Mouse (Mus musculus): ENCODE measurements around the gene Ptch1. TPM values are rescaled to one million over a fixed set of nuclear protein-coding genes. Genes with fewer than 3 reads are reported as not detected.

Gene Ptch1
- polyA plus RNA-seq, 1 experiment from 2014 or later = 30.5 TPM

GRCm38 (mm10) chr13:63528164-63528675 is 45.2 kb downstream of the Ptch1 start:
- Histone ChIP-seq H3K9ac (peak overlapping the region; percentile 30; the same call in 1 of the 2 replicates), H3K27ac (peak overlapping the region; percentile 64), H3K4me2 (replicated peaks) (no peak overlapping the region), H3K36me3 (peaks cover 46% of the 10 kb centered on the region), H3K4me3 (replicated peaks) (no peak overlapping the region), H3K27me3 (replicated peaks) (no peaks in the 10 kb centered on the region), H3K9me3 (no peaks in the 10 kb centered on the region), H3K4me1 (replicated peaks) (peaks cover 58% of the 10 kb centered on the region)
- WGBS = 14% methylated on average over 5 of the region's 5 CpGs
- ATAC-seq = peak; percentile 29; the same call in 1 of the 2 replicates

DNA sequence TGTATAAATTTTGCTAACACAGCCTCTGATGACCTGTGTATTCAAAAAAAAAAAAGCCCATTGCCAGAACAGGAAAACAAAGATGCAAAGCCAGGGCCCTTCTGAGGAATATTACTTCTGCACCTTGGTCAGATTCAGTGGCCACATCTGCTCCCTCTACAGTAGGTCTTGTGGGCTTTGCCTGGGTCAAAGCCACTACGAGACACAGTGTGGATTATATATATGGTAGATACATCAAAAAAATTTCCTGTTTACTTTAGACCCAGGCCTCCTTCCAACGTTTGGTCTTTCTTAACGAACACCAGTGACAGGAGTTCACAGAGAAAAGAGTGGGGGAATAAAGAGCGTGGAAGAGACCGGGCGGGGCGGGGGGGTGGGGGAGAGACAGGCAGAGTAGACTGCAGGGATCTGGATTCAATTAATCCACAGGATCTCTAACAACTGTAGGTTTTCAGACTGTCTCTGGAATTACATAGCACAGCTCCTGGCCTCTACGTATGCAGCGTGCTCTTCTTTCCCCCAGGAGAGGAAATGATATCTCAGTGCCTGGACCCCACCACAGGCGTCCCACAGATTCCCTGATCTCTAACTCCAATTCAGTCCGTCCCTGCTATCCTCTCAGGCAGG is 47.7 kb downstream of the Ptch1 start:
- ATAC-seq = peak; percentile 50

GRCm38 (mm10) chr13:63524608-63525570 is 48.5 kb downstream of the Ptch1 start:
- no peak overlapping the region; the same call in 1 of the 2 replicates for H3K9ac ChIP-seq
- peak overlapping the region; percentile 9; the same call in 1 of the 2 replicates for H3K4me2 ChIP-seq (replicated peaks)
- H3K4me1 ChIP-seq (replicated peaks) = peaks cover 57% of the 10 kb centered on the region
- H3K27ac ChIP-seq = peak overlapping the region; percentile 80
- peak; percentile 48 for ATAC-seq
- WGBS = 39% methylated on average over 25 of the region's 25 CpGs
- no peaks in the 10 kb centered on the region for H3K27me3 ChIP-seq (replicated peaks)
- H3K9me3 ChIP-seq = no peaks in the 10 kb centered on the region
- peaks cover 31% of the 10 kb centered on the region for H3K36me3 ChIP-seq
- no peak overlapping the region for H3K4me3 ChIP-seq (replicated peaks)

More for the DNA sequence above, 47.7 kb downstream of the Ptch1 start:
- Histone ChIP-seq H3K4me3 (replicated peaks) (no peak overlapping the region), H3K4me2 (replicated peaks) (peak overlapping the region; percentile 9; the same call in 1 of the 2 replicates), H3K9me3 (no peaks in the 10 kb centered on the region), H3K4me1 (replicated peaks) (peaks cover 63% of the 10 kb centered on the region), H3K27me3 (replicated peaks) (no peaks in the 10 kb centered on the region), H3K36me3 (peaks cover 28% of the 10 kb centered on the region), H3K9ac (no peak overlapping the region), H3K27ac (peak overlapping the region; percentile 80)
- WGBS = 42% methylated on average over 11 of the region's 11 CpGs

DNA sequence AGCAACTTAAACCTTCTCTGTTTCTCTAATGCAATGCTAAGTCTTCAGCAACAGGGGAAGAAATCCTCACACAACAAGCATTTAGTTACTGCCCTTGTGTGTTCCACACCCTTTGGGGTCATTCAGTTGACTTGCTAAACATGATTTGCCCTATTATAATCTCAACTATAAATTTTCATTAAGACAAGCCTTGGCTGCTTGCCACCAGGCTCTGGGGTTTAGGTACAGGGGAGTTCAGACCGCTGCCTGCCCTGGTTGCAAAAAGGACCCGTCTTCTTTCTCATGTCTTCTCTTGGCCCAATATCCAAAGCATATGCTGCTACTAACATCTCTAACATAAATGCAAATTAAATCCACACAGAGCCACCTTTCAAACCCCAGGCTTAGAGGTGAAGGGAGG is 49.3 kb downstream of the Ptch1 start:
- Histone ChIP-seq H3K9me3 (no peaks in the 10 kb centered on the region), H3K9ac (no peak overlapping the region), H3K36me3 (peaks cover 36% of the 10 kb centered on the region), H3K4me3 (replicated peaks) (no peak overlapping the region), H3K27ac (peak overlapping the region; percentile 80), H3K4me1 (replicated peaks) (peaks cover 51% of the 10 kb centered on the region), H3K4me2 (replicated peaks) (no peak overlapping the region), H3K27me3 (replicated peaks) (no peaks in the 10 kb centered on the region)
- ATAC-seq = no peak
- 58% methylated on average over 2 of the region's 2 CpGs for WGBS

DNA sequence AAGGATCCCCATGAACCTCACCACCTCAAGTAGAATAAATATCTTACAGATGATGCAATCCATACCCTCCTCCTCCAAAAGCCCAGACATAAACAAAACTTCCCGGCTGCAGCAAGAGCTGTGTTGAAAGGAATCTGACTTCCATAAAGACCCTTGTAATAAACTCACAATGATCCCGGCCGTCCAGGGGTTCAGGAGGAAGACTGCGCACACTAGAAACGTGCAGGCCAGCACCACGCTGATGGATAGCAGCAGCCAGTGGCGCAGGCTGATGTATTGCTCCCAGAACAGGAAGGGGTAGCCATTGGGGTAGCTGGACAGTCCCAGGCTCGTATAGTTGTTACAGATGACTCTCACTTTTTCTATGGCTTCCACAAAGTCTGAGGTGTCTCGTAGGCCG is 50.6 kb downstream of the Ptch1 start:
- 29% methylated on average over 10 of the region's 10 CpGs for WGBS
- no peak overlapping the region for H3K9ac ChIP-seq
- peaks cover 44% of the 10 kb centered on the region for H3K36me3 ChIP-seq
- H3K4me2 ChIP-seq (replicated peaks) = no peak overlapping the region
- H3K27me3 ChIP-seq (replicated peaks) = no peaks in the 10 kb centered on the region
- peaks cover 39% of the 10 kb centered on the region for H3K4me1 ChIP-seq (replicated peaks)
- H3K27ac ChIP-seq = peak overlapping the region; percentile 80
- no peak overlapping the region for H3K4me3 ChIP-seq (replicated peaks)
- H3K9me3 ChIP-seq = no peaks in the 10 kb centered on the region
- peak; percentile 44; the same call in 1 of the 2 replicates for ATAC-seq

DNA sequence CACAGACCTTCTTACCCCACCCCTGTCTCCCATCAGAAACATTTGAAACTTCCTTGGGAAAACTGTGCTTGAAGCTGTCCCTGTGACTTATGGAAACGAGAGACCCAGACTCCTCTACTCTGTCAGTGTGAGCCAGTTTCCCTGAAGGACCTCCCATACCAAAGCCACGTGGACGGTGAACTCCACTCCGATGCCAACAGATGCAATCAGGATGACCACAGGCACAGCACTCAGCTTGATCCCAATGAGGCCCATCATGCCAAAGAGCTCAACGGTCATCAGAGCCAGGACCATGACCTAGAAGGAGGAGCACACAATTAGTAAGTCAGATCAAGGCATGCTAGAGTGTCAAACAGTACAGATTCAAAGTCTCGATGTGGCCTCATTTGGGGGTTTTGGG is 53.3 kb downstream of the Ptch1 start:
- H3K36me3 ChIP-seq = peaks cover 50% of the 10 kb centered on the region

GRCm38 (mm10) chr13:63516535-63516934 is 56.9 kb downstream of the Ptch1 start:
- no peak for ATAC-seq

More for the DNA sequence above, 53.3 kb downstream of the Ptch1 start:
- no peak overlapping the region for H3K27ac ChIP-seq
- no peak overlapping the region for H3K9ac ChIP-seq
- no peak overlapping the region for H3K4me3 ChIP-seq (replicated peaks)
- WGBS = 76% methylated on average over 6 of the region's 6 CpGs
- H3K27me3 ChIP-seq (replicated peaks) = no peaks in the 10 kb centered on the region
- peaks cover 20% of the 10 kb centered on the region for H3K4me1 ChIP-seq (replicated peaks)
- no peaks in the 10 kb centered on the region for H3K9me3 ChIP-seq
- ATAC-seq = no peak
- H3K4me2 ChIP-seq (replicated peaks) = no peak overlapping the region

DNA sequence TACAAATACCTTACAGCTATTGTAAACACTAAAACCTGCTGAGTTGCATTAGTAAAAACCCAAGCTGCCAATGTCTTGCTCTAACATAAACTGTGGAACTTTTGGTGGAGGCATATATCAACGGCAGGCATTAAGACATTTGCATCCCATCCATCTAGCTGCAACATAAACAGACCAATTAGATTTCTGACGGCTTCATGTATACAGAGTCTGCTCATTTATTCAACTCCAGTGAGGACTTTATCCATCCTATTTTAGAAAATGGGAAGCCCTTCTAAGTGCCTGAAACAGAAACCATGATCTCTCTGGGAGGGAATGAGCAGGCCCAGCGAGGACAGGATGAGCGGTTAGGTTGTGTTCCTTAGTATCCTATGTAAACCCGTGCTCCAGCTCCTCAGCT is 57.9 kb downstream of the Ptch1 start:
- Histone ChIP-seq H3K9ac (no peak overlapping the region), H3K27ac (0 out of 2 replicates have a peak overlapping the region, but pooled peaks have one; percentile 66), H3K4me2 (replicated peaks) (no peak overlapping the region), H3K4me3 (replicated peaks) (no peak overlapping the region), H3K27me3 (replicated peaks) (no peaks in the 10 kb centered on the region), H3K4me1 (replicated peaks) (peaks cover 4% of the 10 kb centered on the region), H3K36me3 (peaks cover 74% of the 10 kb centered on the region), H3K9me3 (no peaks in the 10 kb centered on the region)
- peak; percentile 57 for ATAC-seq
- WGBS = 43% methylated on average over 5 of the region's 5 CpGs

More at GRCm38 (mm10) chr13:63516535-63516934, 56.9 kb downstream of the Ptch1 start:
- Histone ChIP-seq H3K27ac (0 out of 2 replicates have a peak overlapping the region, but pooled peaks have one; percentile 36), H3K9me3 (no peaks in the 10 kb centered on the region), H3K9ac (no peak overlapping the region), H3K27me3 (replicated peaks) (no peaks in the 10 kb centered on the region), H3K4me2 (replicated peaks) (no peak overlapping the region), H3K4me3 (replicated peaks) (no peak overlapping the region), H3K4me1 (replicated peaks) (peaks cover 4% of the 10 kb centered on the region), H3K36me3 (peaks cover 68% of the 10 kb centered on the region)
- WGBS = 64% methylated on average over 2 of the region's 2 CpGs

GRCm38 (mm10) chr13:63514931-63515360 is 58.5 kb downstream of the Ptch1 start:
- no peak overlapping the region for H3K9ac ChIP-seq
- peak overlapping the region; percentile 66 for H3K27ac ChIP-seq
- 40% methylated on average over 8 of the region's 8 CpGs for WGBS
- no peak overlapping the region for H3K4me3 ChIP-seq (replicated peaks)
- H3K4me1 ChIP-seq (replicated peaks) = peaks cover 4% of the 10 kb centered on the region
- no peaks in the 10 kb centered on the region for H3K27me3 ChIP-seq (replicated peaks)
- H3K4me2 ChIP-seq (replicated peaks) = no peak overlapping the region
- H3K9me3 ChIP-seq = no peaks in the 10 kb centered on the region
- ATAC-seq = peak; percentile 51
- H3K36me3 ChIP-seq = peaks cover 71% of the 10 kb centered on the region

DNA sequence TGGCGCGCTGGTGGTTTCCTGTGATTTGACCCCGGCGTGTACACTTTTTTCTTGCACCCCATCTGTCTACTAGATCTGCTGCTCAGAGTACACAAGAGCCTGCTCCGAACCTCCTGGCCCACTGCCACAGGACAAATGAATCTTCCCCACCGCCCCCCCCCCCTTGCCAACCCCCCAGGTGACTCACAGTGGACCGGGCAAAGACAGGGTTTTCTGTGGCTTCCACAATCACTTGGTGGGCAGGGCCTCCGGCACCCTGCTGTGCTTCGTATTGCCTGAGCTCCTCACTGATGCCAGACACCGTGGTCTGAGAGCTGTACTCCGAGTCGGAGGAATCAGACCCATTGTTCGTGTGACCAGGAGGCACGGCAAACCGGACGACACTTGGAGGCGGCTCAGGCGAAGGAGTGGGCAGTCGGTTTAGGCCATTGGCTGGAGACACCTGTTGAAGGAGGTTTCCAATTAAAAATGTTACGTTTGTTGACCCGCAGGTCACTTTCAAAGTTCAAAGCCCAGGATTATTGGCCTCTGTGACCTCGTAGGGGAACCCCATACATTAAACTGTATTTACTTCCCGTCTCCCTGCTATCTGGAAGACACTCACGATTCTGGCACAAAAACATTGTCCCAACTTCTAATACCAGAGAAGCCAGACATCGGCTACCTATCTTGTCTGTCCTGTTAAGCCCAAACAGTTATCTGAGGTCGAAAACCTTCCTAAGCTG is 59.9 kb downstream of the Ptch1 start:
- Histone ChIP-seq H3K36me3 (peaks cover 70% of the 10 kb centered on the region), H3K9ac (no peak overlapping the region), H3K4me1 (replicated peaks) (peaks cover 4% of the 10 kb centered on the region), H3K4me3 (replicated peaks) (no peak overlapping the region), H3K27me3 (replicated peaks) (no peaks in the 10 kb centered on the region), H3K27ac (no peak overlapping the region), H3K9me3 (no peaks in the 10 kb centered on the region), H3K4me2 (replicated peaks) (no peak overlapping the region)
- no peak for ATAC-seq
- WGBS = 68% methylated on average over 26 of the region's 26 CpGs

- Histone ChIP-seq H3K4me1 (replicated peaks) (peaks cover 4% of the 10 kb centered on the region), H3K27me3 (replicated peaks) (no peaks in the 10 kb centered on the region), H3K4me2 (replicated peaks) (no peak overlapping the region), H3K27ac (no peak overlapping the region), H3K9me3 (no peaks in the 10 kb centered on the region), H3K4me3 (replicated peaks) (no peak overlapping the region), H3K9ac (no peak overlapping the region), H3K36me3 (peaks cover 63% of the 10 kb centered on the region)
- WGBS = 49% methylated on average over 6 of the region's 6 CpGs
- no peak for ATAC-seq
Measured at GRCm38 (mm10) chr13:63512411-63512810, 61.0 kb downstream of the Ptch1 start.
